Mouse (Mus musculus) stomach, postnatal 0 days (tissue): Measurements from ENCODE around the gene Ntn1.

ENCODE experiments used
- CTCF ChIP-seq: IDR thresholded peaks from 2 replicates; pipeline ENCODE4 v1.5.1; 2016; ENCODE audit warnings: antibody characterized with exemption, low read depth, mild to moderate bottlenecking, moderate library complexity
- EP300 ChIP-seq: optimal IDR thresholded peaks from 2 replicates; pipeline ENCODE3; 2016; ENCODE audit warnings: antibody characterized with exemption

GRCm38 (mm10) chr11:68195693-68196176 is 204.9 kb downstream of the Ntn1 start:
- no peak for TF ChIP-seq CTCF
- TF ChIP-seq EP300, result no peak
